Mouse (Mus musculus) neural tube, embryonic 10.5 days (tissue): ENCODE measurements around the gene Fshr.
A peak's percentile ranks its signal among the peaks of the same experiment; 100 is the strongest.

ENCODE experiments used
- DNase-seq: peaks from one replicate; pipeline ENCODE4 v3.0.0-alpha.2; 2017; ENCODE audit warnings: low spot score; ENCODE audit errors: extremely low spot score

The Fshr gene

DNA sequence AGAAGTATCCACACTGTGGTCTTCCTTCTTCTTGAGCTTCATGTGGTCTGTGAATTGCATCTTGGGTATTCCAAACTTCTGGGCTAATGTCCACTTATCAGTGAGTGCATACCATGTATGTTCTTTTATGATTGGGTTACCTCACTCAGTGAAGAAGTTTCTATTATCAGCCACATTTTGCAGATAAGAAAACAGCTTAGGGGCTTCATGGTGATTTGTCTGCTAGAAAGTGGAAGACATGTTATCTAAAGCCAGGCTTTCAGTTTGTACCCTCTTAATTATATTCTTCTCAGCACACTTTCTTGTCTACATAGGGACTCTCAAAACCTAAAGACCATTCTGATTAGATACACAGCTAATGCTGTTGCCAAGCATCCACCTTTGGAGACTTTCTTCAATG, 165.8 kb downstream of the Fshr start:
- DNase-seq = no peak

DNA sequence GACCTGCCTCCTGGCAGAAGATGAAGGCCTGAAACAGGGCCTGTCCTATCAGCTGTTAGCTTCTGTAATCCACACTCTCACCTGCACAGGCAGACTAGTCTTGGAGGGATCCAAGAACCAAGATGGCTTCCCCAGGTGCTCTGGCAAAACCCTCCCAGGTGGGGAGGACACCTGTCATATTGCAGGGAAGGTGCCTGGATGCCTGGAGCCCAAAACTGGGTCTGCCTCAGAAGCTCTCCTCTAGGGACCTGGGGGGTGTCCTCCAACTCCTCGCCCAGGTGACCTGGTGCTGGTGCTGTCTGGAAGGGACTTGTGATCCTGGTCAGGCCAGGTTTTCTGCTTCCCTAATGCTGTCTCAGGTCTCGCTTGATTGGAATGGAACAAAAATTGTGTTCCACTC, 167.5 kb downstream of the Fshr start:
- no peak for DNase-seq

DNA sequence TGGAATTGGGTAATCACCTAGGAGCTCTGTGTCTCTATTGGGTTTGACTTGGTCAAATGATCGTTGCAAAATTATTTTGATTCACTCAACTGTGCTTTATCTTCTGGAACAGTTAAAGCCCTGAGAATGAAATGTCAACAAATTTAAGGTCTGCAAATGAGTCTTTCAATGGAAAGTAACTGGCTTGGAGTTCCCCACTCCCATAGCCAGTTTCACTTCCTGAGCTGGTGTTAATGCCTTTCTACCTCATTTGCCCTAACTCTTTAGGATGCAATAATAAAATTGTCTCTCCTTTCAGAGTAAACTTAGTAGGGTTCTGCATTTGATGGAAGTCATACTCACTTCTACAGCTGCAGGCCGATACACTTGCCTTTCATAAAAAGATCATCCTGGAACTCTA, 181.0 kb downstream of the Fshr start:
- no peak for DNase-seq

DNA sequence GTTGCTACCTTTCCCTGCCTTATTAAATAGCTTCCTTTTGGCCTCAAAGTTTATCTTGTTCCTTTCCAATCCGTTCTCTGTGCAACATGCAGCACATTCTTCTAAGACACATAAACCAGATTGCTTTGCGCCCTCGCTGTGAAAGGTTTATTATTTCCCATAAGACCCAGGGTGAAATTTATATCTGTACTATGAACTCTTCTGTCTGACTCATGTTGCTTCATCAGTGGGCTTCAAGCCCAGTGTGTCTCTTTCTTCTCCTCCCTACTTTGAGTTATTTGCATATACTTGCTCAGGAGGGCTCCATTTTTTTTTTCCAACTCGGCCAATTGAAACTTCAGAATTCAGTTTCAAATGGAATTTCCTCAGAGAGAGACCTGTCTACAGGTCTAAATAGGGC, 183.5 kb downstream of the Fshr start:
- DNase-seq = no peak

DNA sequence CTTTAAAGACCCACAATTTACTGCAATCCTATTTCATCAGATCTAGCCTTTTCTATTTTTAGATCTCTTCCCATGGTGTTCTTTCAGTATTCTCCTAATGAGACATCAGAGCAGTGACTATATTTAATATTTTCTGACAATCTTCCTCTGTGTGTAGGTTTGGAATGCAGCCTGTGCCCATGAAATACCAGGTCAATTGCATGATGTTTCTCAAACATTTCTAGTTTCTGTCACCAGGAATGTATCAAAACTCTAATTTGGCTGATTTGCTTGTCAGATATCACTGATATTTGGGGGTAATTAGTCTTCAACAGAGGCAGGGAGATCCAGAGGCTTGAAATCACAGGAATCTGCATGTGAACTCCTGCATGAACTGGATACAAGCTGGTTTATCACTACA, 186.8 kb downstream of the Fshr start:
- DNase-seq = no peak

DNA sequence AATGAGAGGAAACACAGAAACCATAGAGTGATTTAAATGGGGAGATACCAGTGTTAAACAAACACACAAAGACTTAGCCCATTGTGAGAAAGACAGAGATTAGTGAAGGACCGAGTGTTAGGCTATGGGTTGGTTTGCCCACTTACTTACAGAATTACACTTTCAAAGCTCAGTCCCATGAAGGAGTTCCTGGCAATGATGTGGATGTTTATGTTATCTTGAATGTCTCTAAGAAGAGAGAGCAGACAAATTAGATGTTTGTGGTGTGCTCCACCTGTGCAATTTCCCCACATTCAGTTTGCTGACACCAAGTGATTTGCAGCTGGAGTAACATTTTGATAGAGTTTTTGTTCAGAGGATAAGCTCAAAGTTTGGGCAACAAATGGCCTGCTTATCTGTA, 191.4 kb downstream of the Fshr start:
- DNase-seq = no peak

DNA sequence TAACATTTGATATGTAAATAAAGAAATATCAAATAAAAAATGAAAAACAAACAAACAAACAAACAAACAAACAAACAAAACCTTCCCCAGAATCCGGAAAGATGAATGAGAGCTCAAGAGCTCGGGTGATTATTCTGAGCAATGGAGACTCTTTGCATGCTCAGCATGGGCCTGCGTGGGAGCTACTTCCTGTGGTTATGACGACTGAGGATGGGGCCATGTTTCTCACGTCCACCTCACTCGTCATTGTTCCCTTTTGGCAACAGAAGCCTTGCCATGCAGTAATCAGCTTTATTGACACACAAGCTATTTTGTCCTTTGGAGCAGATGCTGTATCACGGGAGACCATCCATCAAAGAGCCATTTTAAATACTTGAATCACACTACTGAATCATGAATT, 191.8 kb downstream of the Fshr start:
- no peak for DNase-seq

DNA sequence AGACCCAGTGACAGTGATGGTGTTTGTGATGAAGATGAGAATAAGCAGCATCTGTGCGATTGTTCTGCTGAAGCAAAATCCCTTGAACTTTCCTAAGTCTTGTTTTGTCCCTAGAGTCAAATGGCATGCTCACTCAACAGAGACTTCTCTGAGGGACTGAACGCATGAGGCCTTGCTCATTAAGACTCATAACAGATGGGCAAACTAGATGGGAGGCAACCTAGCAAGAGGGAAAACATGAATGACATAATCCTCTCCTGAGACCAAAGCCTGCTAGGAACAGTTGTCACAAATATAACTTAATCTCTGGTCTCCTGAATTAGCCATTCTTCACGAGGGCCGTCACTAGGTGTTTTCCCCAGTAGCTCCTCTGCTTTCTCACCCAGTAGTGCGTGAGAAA, 194.5 kb downstream of the Fshr start:
- DNase-seq = no peak

DNA sequence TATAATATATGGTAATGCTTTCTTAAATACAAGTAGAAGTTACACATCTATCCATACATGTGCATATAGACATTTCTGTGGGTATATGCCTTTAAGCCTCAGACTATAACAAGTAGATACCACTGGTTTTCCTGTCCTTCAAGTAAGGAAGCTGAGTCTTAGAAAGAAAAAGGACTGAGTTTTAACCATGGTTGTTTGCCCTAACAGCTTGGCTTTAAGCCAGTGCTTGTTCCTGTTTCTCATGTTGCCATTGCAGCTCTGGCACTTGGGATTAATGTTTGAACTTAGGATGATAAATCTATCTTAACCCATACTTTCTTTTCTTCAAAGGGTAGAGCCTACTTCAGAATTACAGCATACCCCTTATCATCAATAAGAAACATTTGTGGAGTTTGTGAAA, 200.6 kb downstream of the Fshr start:
- no peak for DNase-seq

DNA sequence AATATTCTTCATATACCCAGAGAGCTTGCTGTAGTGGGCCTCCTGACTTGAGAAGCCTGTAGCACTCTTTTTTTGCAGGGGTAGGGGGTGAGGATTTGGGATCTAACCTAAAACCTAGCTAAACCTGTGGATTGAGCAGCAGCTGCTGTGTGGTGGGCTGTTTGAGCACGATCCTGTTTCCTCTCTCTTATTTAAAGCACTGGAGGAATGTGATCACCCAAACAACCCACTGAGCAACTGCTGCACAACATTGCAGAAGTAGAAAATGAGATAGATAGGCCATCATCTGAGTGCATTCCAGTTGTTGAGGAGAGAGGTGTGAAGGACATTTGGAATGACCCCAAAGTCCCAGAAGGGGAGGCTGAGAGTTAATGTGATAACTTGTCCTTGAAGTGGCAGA, 202.2 kb downstream of the Fshr start:
- DNase-seq = no peak

DNA sequence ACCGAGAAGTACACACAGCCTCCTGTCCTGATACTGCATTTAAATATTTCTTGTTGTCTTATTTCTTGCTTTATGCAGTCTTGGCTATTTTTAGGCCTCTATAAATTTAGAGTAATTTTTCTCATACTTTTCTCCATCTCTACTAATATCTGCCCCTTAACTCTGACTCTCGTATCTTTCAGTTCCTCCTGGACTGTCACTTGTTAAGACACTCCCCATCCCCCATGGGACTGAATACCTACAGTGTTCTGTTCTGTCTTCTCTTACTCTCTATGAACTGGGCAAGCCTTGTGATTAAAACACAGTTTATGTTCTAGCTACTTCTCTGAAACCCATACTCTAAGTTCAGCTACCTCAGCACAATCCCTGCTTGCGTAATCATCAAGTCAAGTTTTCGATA, 209.2 kb downstream of the Fshr start:
- no peak for DNase-seq

DNA sequence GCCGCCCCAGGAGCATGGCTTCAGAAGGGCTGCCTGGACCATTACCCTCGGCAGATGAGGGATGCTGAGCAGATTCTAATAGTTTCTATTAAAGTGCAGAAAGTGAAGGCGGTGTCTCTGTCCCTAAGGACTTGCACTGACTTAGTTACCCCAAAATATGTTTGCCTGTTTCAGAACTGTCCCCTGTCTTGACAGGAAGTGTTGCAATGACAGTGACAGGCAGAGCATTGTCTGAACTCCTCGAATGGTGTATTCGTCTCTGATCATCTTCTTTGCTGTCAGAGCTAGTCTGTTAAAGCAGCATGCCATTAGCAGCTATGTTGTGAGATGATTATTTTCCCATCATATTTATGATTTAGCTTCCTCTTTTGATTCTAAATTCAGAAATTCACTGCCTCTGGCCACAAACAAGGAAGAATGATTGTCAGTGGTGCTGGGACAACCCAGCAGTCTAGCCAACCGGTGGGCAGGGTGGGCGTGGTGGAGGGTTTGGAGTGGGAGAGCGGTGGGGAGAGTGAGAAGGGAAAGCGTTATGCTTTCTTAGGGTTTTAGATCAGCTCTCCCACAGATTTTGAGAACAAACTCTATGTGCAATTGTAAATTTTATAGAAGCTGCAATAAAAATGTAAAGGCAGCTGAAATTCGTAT, 219.6 kb downstream of the Fshr start:
- DNase-seq = no peak

DNA sequence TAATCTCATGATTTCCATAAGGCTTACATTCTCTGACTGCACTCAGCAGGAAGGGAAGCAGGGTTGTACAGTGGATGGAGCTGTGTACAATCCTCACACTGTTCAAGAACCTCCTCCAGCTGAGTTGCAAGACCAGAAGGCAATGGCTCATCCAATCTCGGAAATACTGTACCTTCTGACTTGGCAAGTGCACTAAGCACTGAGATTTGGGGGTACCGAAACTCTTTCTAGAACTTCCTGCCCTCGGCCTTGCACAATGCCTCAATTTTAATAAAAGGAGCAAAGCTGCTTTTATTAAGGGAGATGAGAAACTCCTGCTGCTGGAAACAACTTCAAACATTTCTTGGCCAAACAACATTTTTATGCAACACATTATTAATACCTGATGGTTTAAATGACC, 225.9 kb downstream of the Fshr start:
- DNase-seq = no peak

DNA sequence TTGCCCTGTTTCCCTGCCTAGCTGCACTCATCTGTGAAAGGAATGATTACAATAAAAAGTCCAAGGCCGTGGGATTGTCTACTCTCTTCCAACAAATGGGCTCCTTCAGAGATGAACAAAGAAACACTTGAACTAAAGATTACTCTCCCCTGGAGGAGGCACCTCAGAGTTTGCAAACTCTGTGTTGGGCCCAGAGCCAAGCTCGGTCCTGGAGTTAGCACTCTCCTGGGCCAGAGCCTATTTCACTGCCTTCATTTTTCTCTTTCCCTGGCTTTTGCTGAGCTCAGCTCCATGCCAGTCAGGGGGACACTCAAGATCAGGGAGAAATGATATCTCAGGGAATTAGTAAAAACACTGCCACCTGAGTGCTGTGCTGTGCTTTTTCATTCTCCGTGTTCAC, 234.4 kb downstream of the Fshr start:
- DNase-seq = no peak

DNA sequence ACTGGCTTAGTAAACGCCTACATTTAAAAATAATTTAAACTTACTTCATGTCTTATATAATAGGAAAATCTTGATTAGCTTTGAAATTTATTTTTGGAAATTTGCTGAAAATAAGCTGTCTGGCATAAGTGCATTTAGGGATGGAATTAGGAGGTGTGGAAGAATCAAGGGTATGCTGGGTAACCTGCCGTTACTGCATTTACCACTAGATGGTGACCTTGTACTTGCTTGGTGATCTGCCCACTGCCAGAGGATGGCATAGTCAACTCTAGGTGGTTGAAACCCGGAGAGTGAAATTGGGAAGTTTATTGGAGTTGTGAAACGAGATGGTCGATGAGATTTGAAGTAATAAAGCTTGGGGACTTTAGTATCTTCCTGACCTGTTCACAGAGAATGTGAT, 246.5 kb downstream of the Fshr start:
- peak; percentile 22 for DNase-seq

DNA sequence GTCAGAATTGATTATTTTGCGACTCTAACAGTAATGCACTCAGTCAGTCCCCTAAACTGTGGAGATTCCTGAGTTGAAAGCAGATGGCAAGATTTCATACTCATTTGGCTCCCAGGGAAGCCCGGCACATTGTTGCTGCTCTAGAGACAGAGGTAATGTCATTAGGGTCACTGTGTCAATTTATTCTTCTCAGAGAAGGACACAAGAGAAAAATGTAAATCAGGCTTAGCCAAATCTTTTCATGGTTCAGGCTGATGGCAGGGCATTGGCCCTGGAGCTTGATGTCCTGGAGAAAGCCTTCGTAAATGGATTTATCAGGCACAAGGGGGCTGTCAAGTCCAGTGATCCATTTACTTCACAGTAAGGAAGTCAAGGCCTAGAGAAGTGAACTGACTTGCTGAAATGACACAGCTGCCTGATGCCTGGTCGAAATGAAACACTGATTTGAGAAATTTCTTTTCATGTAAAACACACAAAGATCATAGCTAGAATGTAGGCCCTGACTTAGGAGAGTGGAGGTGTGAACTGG, 262.3 kb downstream of the Fshr start:
- DNase-seq = peak; percentile 49

DNA sequence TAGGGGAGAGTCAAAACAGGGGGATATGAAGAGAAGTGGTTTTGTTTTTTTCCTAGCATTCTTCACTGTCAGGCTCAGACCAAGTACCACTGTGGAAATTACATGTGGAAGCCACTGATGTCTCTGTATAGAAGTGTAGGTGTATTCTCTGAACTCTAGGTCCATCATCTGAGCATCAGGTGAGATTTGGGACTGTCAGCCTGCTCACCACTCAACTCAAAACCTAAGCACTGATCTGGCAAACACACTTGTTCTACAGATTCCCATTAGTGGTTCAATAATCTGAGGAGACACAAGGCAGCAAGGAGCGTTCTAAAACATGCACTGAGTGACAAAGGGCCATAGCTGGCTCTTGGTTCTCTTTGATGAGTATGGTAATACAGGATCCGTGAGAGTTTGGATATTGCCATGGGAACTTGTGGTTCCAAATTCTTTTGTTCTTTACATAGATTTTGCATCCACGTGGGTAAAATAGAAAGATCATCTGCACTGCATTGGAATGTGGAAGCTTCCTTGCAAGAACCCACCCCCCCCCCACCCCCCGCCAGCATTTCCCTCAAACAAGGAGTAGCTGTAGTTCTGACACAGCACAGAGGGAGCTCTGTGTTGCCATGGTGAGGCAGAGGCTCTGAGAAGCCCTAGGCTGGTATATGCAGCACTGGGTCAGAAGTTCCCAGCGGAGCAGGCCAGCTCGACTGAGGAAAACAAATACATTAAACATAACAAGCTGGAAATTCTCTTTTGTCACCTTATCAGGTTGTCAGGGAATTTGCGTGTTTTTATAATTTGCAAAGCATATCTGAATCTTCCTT, 262.9 kb downstream of the Fshr start:
- peak; percentile 70 for DNase-seq

DNA sequence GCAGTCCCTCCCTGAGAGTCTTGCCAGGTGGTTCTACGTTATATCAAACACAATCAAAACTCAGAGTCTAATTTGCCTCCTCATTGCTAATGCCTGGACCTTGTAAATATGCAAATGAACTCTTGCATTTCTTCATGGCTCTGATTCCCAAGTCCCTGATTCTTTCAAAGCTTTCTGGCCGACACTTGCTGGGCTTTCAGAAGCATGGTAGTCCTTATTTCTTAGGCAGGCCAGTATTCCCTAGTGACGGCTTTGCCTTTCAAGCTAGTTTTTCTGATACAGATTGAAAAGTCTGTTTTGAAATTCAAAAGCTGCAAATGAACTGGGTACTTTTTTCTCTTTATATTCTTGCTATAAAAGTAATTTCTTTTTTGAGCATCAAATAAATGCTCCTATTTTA, 263.5 kb downstream of the Fshr start:
- no peak for DNase-seq
